Mouse (Mus musculus): ENCODE results near the gene Pax7. TPM values are rescaled to one million over a fixed set of nuclear protein-coding genes. Genes with fewer than 3 reads are reported as not detected.

The Pax7 gene
- total RNA-seq, 2 experiments from 2014 or later: 1.7 to 3.1 TPM

DNA sequence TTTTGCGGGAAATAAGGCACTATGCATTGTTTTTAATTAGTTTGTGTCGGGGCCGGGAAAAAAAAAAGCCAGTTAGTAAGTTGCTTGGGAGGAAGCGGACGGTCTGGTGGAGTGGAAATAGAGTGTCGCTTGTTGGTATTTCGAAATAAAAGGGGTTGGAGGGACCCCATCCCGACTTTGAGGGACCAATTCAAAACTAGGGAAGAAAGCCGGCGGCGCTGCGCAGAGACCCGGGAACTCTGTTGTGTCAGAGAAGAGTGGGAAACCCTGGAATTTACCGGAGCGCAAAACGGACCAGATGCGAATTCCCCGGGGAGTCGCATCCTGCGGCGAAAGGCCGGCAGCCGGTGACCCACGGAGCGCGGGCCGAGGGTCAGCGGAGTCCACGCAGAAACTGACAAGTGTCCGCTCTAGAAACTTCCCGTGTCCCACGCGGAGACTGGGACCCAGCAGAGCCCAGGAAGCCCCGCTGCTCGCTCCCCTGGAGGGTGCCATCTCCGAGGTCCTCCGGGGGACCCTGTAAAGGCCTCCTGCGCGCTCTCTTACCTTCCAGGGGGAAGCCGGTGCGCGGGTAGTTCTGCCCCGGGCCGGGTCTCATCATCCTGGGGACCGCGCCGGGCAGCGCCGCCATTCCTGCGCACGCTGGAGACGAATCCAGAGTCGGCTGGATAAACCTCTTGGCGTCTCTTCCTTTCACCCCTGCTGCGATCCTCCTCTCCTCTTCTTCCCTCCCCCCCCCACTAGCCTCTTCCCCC lies 870 bp downstream of the Pax7 start:
- intact Hi-C loops (cut with DNase I): no loop called here
- peak in 1 of 2 experiments; percentile 31 for DNase-seq

- peak in 1 of 2 experiments; percentile 22 for DNase-seq
- intact Hi-C loops (cut with DNase I): no loop called here
Measured at GRCm38 (mm10) chr4:139831501-139832230, 1.7 kb downstream of the Pax7 start.

DNA sequence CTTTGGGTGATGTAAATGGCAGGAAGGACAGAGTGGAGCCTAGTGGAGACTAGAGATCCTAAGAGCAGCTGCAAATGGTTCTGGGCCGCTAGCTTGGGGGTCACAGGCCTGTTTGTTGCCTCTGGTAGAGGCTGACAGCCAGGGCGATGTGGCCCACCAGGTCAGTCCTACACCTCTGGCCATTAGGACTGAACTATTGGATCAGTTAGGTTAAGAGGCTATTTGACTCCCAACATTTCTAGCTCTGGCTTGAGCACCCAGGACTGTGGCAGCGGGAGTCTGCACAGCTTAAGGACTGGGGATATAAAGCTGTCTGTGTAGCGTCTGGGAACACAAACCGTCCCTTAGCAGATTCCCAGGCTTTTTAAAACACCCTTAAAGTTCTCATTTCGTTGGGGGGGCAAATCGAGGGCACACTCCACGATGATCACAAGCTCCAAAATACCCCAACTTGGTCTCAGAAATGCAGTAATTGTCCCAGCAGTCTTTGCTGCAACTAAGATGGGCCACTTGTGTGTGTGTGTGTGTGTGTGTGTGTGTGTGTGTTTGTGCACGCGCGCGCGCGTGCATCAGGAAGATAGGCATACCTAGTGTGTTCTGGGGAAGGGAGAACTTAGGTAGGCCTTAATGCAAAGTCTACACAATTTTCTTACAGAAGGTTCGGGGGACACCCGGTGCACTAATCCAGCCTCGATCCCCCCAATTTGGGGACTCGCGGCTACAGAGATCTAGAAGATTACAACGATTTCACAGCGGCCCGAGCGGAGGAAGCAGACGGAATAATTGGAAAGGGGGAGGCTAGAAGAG lies 2.5 kb downstream of the Pax7 start:
- intact Hi-C loops (cut with DNase I): no loop called here
- DNase-seq: no peak

DNA sequence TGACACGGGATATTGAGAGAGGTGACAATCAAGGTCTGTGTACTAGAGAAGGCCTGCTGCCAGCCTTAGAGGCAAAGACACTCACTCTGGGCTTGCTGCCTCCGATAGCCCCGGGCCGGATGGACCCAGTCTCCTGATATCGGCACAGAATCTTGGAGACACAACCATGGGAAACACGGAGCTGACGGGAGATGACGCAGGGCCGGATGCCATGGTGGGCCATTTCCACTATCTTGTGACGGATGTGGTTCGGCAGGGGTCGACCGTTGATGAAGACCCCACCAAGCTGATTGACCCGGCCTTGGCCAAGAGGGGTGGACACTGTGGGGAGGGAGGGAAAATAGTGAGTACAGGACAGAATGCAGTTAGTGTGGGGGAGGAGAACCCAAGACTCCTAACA lies 3.3 kb downstream of the Pax7 start:
- DNase-seq: no peak
- intact Hi-C loops (cut with DNase I): no loop called here

- intact Hi-C loops (cut with DNase I): no loop called here
Measured at GRCm38 (mm10) chr4:139828871-139829590, 4.3 kb downstream of the Pax7 start.

DNA sequence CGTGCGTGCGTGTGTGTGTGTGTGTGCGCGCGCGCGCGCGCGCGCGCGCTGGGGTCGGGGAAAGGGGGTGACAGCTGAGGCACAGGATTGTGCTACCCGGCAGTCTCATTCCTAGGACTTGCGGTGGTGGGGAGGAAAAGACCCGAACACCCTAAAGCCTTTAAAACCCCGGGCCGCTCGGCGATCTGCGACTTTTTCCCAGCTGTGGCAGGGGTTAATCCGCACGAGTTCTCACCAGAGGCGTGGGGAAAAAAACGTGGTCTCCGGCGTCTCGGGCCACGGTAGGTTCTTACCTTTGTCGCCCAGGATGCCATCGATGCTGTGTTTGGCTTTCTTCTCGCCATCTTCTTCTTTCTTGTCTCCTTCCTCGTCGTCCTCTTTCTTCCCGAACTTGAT lies 5.0 kb downstream of the Pax7 start:
- DNase-seq: no peak
- intact Hi-C loops (cut with DNase I): no loop called here

More at GRCm38 (mm10) chr4:139828871-139829590, 4.3 kb downstream of the Pax7 start:
- DNase-seq: no peak

- intact Hi-C loops (cut with DNase I): no loop called here
- no peak for DNase-seq
Measured at GRCm38 (mm10) chr4:139827501-139828282, 5.6 kb downstream of the Pax7 start.

GRCm38 (mm10) chr4:139826231-139826630 lies 7.1 kb downstream of the Pax7 start:
- intact Hi-C loops (cut with DNase I): no loop called here
- DNase-seq: no peak

DNA sequence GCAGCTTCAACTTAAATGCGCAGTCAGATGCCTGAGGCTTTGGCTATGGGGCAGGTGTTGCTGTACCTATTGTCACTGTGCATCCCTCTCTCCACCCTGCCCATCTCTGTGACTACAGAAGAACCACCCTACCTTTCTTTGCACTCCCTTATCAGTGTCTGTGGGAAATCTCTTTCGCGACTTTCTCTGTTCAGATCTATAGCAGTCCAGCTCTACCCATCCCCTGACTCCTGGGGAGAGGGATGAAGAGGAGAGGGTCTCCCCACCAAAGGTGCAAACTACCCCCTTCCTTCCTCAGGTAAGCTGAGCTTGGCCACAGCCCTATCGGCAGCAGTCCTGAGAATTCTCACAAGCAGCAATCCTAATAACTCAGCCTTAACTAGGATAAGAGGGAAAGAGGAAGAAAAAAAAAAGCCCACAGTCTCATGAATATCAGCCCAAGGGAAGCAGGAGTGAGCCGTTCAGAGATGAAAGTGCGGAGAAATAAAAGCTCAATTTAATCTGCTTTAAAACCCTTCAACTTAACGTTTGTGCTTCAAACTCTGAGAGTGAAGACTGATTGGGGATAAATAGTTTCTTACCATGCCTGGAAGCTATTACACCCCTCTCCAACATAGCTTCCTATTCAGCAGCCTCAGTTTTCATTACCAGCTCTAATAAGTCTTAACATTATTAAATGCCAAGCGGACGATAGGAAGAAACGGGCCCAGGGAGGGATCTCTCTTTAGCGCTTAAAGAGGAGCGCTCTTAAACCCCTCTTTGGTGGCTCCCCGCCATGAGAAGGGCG lies 7.8 kb downstream of the Pax7 start:
- DNase-seq: no peak

GRCm38 (mm10) chr4:139824572-139825325 lies 8.6 kb downstream of the Pax7 start:
- intact Hi-C loops (cut with DNase I): no loop called here
- no peak for DNase-seq

More for the DNA sequence above, 7.8 kb downstream of the Pax7 start:
- intact Hi-C loops (cut with DNase I): no loop called here

DNA sequence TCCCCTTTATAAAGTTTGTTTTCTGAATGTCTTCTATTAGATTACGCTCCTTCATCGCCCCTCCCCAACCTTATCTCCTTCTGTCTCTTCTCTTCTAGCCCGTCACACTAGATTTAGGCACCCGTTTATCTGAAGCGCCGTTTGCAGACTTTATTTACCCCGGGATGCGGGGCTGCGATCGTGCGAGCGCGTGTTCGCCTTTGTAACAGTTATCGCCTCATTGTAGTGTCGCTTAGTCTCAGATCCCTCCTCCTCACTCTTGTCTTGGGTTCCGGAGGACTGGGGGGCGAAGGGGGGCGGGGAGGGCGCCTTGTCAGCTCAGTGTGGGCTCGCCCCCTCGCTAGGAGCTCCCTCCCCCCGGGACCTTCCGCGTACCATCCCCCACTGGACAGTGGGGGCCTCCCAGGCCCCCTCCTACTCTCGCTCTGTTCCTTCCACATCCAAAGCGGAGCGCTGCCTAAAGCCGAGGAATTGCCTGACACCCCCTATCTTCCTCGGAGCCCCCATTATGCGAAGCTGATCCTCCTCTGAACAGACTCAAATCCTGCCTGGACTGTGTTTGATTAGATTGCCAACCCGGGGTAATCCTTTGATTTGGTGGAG lies 9.4 kb downstream of the Pax7 start:
- DNase-seq: no peak
- intact Hi-C loops (cut with DNase I): no loop called here

DNA sequence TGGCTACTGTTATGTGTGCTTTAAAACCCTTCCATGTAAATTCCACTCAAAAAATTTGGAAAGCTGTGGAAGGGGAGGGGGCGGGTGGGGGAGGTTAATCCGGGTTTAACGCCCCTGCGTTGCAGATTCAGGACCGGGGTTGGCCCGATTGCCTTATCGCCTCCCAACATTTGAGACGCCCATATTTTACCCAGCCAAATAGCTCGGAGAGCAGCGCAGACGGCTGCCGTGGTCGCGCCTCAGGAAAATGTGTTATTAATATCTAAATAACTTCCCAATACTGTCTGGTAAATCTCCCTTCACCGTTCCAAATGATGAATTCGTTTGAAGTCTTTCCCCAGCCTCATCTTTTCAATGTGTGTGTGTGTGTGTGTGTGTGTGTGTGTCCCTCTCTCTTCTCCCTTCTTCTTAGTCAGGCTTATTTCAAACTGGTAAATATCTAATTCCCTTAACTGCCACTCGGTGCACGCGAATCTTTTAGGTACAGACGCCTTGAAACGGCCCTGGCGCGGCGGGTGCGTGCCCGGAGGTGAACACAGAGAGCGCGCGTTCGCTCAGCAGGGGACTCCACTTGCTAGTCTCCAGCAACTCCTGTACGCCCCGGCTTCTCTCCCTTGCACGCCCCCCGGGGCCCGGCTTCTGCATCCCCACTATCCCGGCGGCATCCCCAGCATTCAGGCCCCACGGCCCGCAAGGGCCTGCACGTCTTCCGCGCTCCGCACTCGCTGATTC lies 10.0 kb downstream of the Pax7 start:
- DNase-seq: no peak
- intact Hi-C loops (cut with DNase I): no loop called here

DNA sequence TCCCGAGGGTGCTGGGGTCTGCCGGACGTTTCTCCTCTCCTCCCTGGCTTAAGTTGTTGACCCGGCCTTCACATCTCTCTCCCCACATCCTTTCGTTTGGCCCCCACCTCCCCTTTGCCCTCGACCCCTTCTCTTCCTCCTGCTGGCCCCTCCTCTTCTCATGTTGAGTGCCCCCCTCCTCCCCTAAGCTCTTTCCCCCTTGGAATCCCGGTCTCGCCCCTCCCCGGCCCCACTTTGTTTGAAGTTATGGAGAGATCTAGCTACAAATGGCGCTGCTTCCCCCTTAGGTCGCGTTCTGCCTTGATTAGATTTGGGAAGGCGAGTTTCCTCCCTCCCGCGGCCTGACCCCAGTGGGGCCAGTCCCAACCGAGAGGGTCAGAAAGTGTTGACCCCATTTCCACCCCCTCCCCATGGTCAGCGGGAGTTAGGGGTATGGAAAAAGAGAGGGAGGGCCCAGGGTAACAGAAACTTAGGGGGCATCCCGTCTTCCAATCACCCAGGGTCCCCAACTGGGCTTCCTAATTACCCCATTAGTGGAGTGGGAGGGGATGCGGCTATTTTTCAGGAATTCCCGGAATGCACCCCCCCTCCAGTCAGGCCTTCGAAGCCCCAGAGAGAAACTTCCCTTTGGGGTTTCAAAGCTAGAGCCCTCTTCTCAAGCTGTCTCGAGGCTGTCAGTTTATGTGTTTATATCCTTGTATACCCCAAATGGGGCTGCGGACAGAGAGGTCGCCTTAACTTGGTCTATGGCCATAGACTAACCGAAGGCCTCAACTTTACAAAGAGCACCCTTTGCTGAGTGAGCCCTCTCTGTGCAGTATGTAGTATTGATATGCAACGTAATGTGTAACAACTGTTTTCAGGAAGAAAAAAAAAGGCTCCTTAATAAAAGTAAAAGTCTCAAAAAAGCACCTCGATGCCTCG lies 10.9 kb downstream of the Pax7 start:
- intact Hi-C loops (cut with DNase I): no loop called here
- no peak for DNase-seq

- intact Hi-C loops (cut with DNase I): no loop called here
- peak in 1 of 2 experiments; percentile 25 for DNase-seq
Measured at GRCm38 (mm10) chr4:139821491-139822160, 11.7 kb downstream of the Pax7 start.

GRCm38 (mm10) chr4:139821071-139821470 lies 12.3 kb downstream of the Pax7 start:
- DNase-seq: no peak
- intact Hi-C loops (cut with DNase I): no loop called here

Data from gastrocnemius, postnatal 36 days (tissue).